Mouse (Mus musculus) MEL (cell line): ENCODE data around the gene Acat2.

ENCODE experiments used
- BHLHE40 ChIP-seq: IDR thresholded peaks from 2 replicates; pipeline ENCODE4 v1.6.1; 2012; ENCODE audit warnings: low read depth, mild to moderate bottlenecking, inconsistent platforms, low read length, improper control_type of control experiment, borderline replicate concordance
- CHD2 ChIP-seq: IDR thresholded peaks from 2 replicates; pipeline ENCODE4 v1.6.1; 2011; ENCODE audit warnings: low read length, improper control_type of control experiment
- CTCF ChIP-seq, 3 experiments: IDR thresholded peaks in 2 of 3; conservative IDR thresholded peaks in 1 of 3; 2 replicates each; pipeline ENCODE4 v1.5.1; 2011 to 2012; ENCODE audit warnings: low read length in 3 of 3, low read depth in 2 of 3, mild to moderate bottlenecking in 2 of 3, improper control_type of control experiment in 1 of 3, inconsistent platforms in 1 of 3, mixed read lengths in 1 of 3, moderate library complexity in 1 of 3; ENCODE audit not compliant: control insufficient read depth in 1 of 3, insufficient read depth in 1 of 3, poor library complexity in 1 of 3, severe bottlenecking in 1 of 3
- ETS1 ChIP-seq: IDR thresholded peaks from 2 replicates; pipeline ENCODE4 v1.6.1; 2012; ENCODE audit warnings: low read depth, mild to moderate bottlenecking, inconsistent platforms, low read length, improper control_type of control experiment, moderate library complexity
- GATA1 ChIP-seq: IDR thresholded peaks from 2 replicates; pipeline ENCODE4 v1.6.1; 2011; ENCODE audit warnings: low read depth, low read length, improper control_type of control experiment
- POLR2A ChIP-seq, 2 experiments: IDR thresholded peaks; 2 replicates each; pipeline ENCODE4 v1.6.1; 2011 to 2012; ENCODE audit warnings: low read length in 2 of 2, mild to moderate bottlenecking in 2 of 2, control low read depth in 1 of 2, improper control_type of control experiment in 1 of 2, low read depth in 1 of 2, moderate library complexity in 1 of 2; ENCODE audit not compliant: control insufficient read depth in 1 of 2, insufficient read depth in 1 of 2, poor library complexity in 1 of 2
- RCOR1 ChIP-seq: IDR thresholded peaks from 2 replicates; pipeline ENCODE4 v1.6.1; 2012; ENCODE audit warnings: low read depth, mild to moderate bottlenecking, inconsistent platforms, low read length, improper control_type of control experiment
- SMC3 ChIP-seq: IDR thresholded peaks from 2 replicates; pipeline ENCODE4 v1.6.1; 2011; ENCODE audit warnings: low read depth, low read length, improper control_type of control experiment
- TAL1 ChIP-seq: IDR thresholded peaks from 2 replicates; pipeline ENCODE4 v1.6.1; 2012; ENCODE audit warnings: mild to moderate bottlenecking, inconsistent platforms, low read length, moderate library complexity, mixed read lengths
- TBP ChIP-seq: IDR thresholded peaks from 2 replicates; pipeline ENCODE4 v1.8.0; 2011; ENCODE audit warnings: low read depth, low read length, improper control_type of control experiment
- USF1 ChIP-seq: IDR thresholded peaks from 2 replicates; pipeline ENCODE4 v1.6.1; 2014; ENCODE audit warnings: low read depth, mild to moderate bottlenecking, inconsistent platforms, low read length, improper control_type of control experiment, moderate library complexity
- ZMIZ1 ChIP-seq: IDR thresholded peaks from 2 replicates; pipeline ENCODE4 v1.6.1; 2012; ENCODE audit warnings: low read depth, mild to moderate bottlenecking, inconsistent platforms, low read length, improper control_type of control experiment, moderate library complexity

DNA sequence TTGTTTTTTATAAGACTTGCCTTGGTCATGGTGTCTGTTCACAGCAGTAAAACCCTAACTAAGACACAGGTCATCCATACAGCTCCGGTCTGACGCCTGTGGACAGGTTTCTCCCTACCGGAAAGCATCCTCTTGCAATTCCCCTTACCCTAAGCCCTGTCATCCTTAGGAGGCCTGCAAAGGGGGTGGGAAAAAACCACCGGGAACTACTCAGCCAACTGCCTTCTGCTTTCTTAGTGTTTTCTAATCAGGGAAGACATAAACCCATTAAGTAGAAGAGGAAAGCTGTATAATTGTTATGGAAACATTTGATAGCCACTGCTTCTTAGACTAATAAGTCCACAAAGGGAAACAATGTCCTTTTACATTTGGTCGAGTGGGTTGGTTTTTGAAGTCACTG, 46.4 kb upstream of the Acat2 start:
- TF ChIP-seq POLR2A (IDR thresholded peaks at IDR 0.05; ENCODE audit: control insufficient read depth in 1 of 2, insufficient read depth in 1 of 2, low read depth in 1 of 2, low read length in 2 of 2, poor library complexity in 1 of 2) (no peak), CTCF (IDR thresholded peaks at IDR 0.05 in 2 of 3, conservative IDR thresholded peaks at IDR 0.05 in 1 of 3; ENCODE audit: control insufficient read depth in 1 of 3, insufficient read depth in 1 of 3, low read depth in 2 of 3, low read length in 3 of 3, poor library complexity in 1 of 3, severe bottlenecking in 1 of 3) (no peak), ZMIZ1 (no peak), CHD2 (no peak), BHLHE40 (no peak), RCOR1 (no peak), TBP (no peak), TAL1 (no peak), ETS1 (no peak), USF1 (no peak), SMC3 (no peak), GATA1 (no peak)
